Mouse (Mus musculus): ENCODE results near the gene Rnf220.

DNA sequence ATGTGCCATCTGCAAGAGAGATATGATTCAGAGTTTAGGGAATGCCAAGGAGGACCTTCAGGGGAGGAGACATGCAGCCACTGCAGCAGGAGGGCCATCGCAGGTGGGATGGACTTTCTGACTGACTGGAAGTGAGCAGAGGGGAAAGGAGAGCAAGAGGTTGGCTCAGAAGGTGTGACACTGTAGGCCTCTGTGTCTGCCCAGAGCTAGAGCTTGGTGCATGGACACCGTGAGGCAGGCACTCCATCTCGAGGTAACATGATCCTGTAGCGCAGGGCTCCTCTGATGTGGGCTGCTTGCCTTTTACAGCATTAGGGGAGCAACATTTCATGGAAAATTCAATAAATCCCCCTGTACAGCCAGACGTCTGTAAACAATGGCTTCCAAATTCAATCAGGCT lies 126.5 kb downstream of the Rnf220 start:
- TF ChIP-seq POLR2A (IDR thresholded peaks at IDR 0.05; ENCODE audit: low read depth, low read length) (no peak), CTCF (IDR thresholded peaks at IDR 0.05; ENCODE audit: extremely low read depth, insufficient read length, insufficient replicate concordance, low read depth, low read length) (no peak)

All from small intestine, adult 2 months (tissue).